Mouse (Mus musculus) heart, embryonic 11.5 days (tissue): Measurements from ENCODE around the gene Mrpl9. TPM values are rescaled to one million over a fixed set of nuclear protein-coding genes. Genes with fewer than 3 reads are reported as not detected.

Experiments
- ATAC-seq: fragments of 200-750 bp; cut with Nextera tagmentation; replicated peaks from 2 replicates; pipeline ENCODE4 v1.8.0; 2017; ENCODE audit warnings: moderate library complexity; ENCODE audit not compliant: insufficient number of reproducible peaks, low FRiP score, low TSS enrichment
- H3K27ac ChIP-seq: fragments of 300-500 bp; sonication (generic); 2 replicates; pipeline ENCODE4 v1.5.1; 2014; ENCODE audit warnings: mild to moderate bottlenecking, low read depth, low read length
- H3K27me3 ChIP-seq: fragments of 300-500 bp; sonication (generic); 2 replicates; pipeline ENCODE4 v1.6.1; 2014; ENCODE audit warnings: mild to moderate bottlenecking, low read length, mixed read lengths; ENCODE audit not compliant: control insufficient read depth, insufficient read depth
- H3K36me3 ChIP-seq: fragments of 300-500 bp; sonication (generic); 2 replicates; pipeline ENCODE4 v1.6.1; 2014; ENCODE audit warnings: mild to moderate bottlenecking, low read length, moderate library complexity, mixed read lengths; ENCODE audit not compliant: control insufficient read depth, insufficient read depth
- H3K4me1 ChIP-seq: fragments of 300-500 bp; sonication (generic); 2 replicates; pipeline ENCODE4 v1.6.1; 2014; ENCODE audit warnings: low read length; ENCODE audit not compliant: control insufficient read depth, insufficient read depth
- H3K4me2 ChIP-seq: fragments of 300-500 bp; sonication (generic); 2 replicates; pipeline ENCODE4 v1.6.1; 2014; ENCODE audit warnings: mild to moderate bottlenecking, moderate library complexity
- H3K4me3 ChIP-seq: fragments of 300-500 bp; sonication (generic); 2 replicates; pipeline ENCODE4 v1.5.1; 2014; ENCODE audit warnings: low read depth, low read length
- H3K9ac ChIP-seq: fragments of 300-500 bp; sonication (generic); 2 replicates; pipeline ENCODE4 v1.6.1; 2014; ENCODE audit warnings: mild to moderate bottlenecking, low read depth, low read length, moderate library complexity
- H3K9me3 ChIP-seq: fragments of 300-500 bp; sonication (generic); replicated peaks from 2 replicates; pipeline ENCODE4 v1.6.1; 2016; ENCODE audit warnings: low read length; ENCODE audit not compliant: control insufficient read depth
- WGBS: fragments of 180-500 bp; shearing (Covaris S2); extraction: QIAGEN DNeasy Blood & Tissue Kit; methylation state at CpG from one replicate; pipeline ENCODE4 v1.1.7; 2014; ENCODE audit not compliant: insufficient replicate concordance; 5-methylcytosine and 5-hydroxymethylcytosine counted together
- polyA plus RNA-seq: library from polyadenylated mRNA; unstranded; fragments of >200 nt; fragmentation: Nextera tagmentation; extraction: Ambion mirVana; gene quantifications from 2 replicates; pipeline ENCODE4 v1.2.1, GENCODE M21; 2014

The Mrpl9 gene
- polyA plus RNA-seq, 1 experiment from 2014 or later = 60.8 TPM

DNA sequence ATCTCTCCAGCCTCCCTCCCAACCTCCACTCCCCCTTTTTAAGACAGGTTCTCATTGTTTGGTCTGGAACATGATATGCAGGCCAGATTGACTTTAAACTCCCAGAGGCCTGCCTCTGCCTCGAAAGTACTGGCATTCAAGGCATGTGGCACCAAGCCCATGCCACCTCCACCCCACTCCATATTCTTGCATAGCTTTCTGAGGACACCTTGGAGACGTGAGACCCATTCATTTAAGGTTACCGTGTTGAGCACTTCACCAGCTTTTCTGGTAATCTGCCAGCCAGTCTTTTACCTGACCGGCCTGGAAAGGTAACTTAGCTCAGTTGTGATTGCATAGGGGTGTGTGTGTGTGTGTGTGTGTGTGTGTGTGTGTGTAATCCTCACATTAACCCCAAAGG, 37.6 kb upstream of the Mrpl9 start:
- Histone ChIP-seq H3K4me2 (no peak overlapping the region), H3K27ac (no peak overlapping the region), H3K36me3 (no peaks in the 10 kb centered on the region), H3K27me3 (peaks cover 46% of the 10 kb centered on the region), H3K4me1 (no peaks in the 10 kb centered on the region), H3K4me3 (no peak overlapping the region), H3K9me3 (no peaks in the 10 kb centered on the region), H3K9ac (no peak overlapping the region)
- 66% methylated on average over 4 of the region's 4 CpGs for WGBS
- ATAC-seq = no peak

DNA sequence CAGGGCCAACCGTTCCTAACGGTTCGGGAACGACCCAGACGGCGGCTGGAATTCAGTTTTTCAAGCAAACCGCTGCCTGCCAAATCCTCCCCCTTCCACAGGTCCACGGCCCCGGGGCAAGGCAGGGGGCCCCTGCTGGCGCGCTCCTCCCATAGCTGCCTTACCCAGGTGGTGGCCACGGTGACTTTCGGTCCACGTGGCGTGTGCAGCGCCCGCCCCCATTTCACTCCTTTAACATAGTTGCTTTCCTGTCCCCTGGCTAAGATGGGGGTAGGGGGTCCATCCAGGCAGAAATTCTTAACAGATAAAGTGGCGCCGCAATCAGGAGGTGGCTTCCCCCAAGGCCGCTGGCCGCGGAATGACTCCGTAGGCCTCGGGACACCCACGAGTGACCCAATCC, 30.6 kb upstream of the Mrpl9 start:
- H3K27ac ChIP-seq = no peak overlapping the region
- peak overlapping the region; percentile 44 for H3K4me3 ChIP-seq
- peak overlapping the region; percentile 66 for H3K4me2 ChIP-seq
- H3K4me1 ChIP-seq = no peaks in the 10 kb centered on the region
- H3K27me3 ChIP-seq = no peaks in the 10 kb centered on the region; the same call in 1 of the 2 replicates
- no peak for ATAC-seq
- no peaks in the 10 kb centered on the region for H3K36me3 ChIP-seq
- WGBS = 10% methylated on average over 25 of the region's 25 CpGs
- no peaks in the 10 kb centered on the region for H3K9me3 ChIP-seq
- H3K9ac ChIP-seq = peak overlapping the region; percentile 23

GRCm38 (mm10) chr3:94413031-94413679, 30.0 kb upstream of the Mrpl9 start, which contains the start of gene Tdrkh:
TSS of gene Tdrkh (plus strand) at chr3:94413273.
- 11% methylated on average over 52 of the region's 52 CpGs for WGBS
- peak; percentile 95 for ATAC-seq
- Histone ChIP-seq H3K9ac (peak within 1 kb of the TSS; percentile 23), H3K4me2 (peak within 1 kb of the TSS; percentile 66), H3K4me3 (peak within 1 kb of the TSS; percentile 44), H3K4me1 (no peaks in the 10 kb centered on the region), H3K27ac (no peak within 1 kb of the TSS), H3K9me3 (no peaks in the 10 kb centered on the region), H3K36me3 (no peaks in the 10 kb centered on the region), H3K27me3 (no peaks in the 10 kb centered on the region; the same call in 1 of the 2 replicates)

DNA sequence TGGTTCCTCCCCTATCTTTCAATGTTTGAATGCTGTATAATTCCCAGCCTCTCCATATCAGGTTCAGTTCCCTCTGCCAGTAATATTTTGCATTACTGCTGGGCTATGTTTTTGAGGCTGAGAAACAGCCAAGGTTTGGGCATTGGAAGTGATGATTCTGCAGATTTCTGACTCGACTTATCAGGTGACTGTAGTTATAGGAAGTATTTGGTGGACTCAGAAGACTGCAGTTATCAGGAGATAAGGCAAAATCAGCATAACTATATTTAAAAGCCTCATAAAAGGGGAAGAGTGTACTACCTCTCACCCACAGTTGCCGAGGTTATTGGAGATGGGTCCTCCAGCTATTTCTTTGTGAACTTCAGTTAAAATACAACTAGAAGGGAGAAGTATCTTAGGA, 12.1 kb upstream of the Mrpl9 start:
- Histone ChIP-seq H3K4me3 (no peak overlapping the region), H3K36me3 (no peaks in the 10 kb centered on the region), H3K9me3 (no peaks in the 10 kb centered on the region), H3K27ac (no peak overlapping the region), H3K4me2 (no peak overlapping the region), H3K9ac (no peak overlapping the region), H3K27me3 (no peaks in the 10 kb centered on the region), H3K4me1 (no peaks in the 10 kb centered on the region)
- 67% methylated on average over 2 of the region's 2 CpGs for WGBS
- ATAC-seq = no peak

- no peaks in the 10 kb centered on the region for H3K9me3 ChIP-seq
- H3K27ac ChIP-seq = no peak overlapping the region
- H3K4me2 ChIP-seq = no peak overlapping the region
- H3K9ac ChIP-seq = no peak overlapping the region
- WGBS = 91% methylated on average over 2 of the region's 2 CpGs
- no peak overlapping the region for H3K4me3 ChIP-seq
- no peak for ATAC-seq
- no peaks in the 10 kb centered on the region for H3K27me3 ChIP-seq
- H3K36me3 ChIP-seq = no peaks in the 10 kb centered on the region
- no peaks in the 10 kb centered on the region for H3K4me1 ChIP-seq
Observed at GRCm38 (mm10) chr3:94434305-94434704, 8.8 kb upstream of the Mrpl9 start.

DNA sequence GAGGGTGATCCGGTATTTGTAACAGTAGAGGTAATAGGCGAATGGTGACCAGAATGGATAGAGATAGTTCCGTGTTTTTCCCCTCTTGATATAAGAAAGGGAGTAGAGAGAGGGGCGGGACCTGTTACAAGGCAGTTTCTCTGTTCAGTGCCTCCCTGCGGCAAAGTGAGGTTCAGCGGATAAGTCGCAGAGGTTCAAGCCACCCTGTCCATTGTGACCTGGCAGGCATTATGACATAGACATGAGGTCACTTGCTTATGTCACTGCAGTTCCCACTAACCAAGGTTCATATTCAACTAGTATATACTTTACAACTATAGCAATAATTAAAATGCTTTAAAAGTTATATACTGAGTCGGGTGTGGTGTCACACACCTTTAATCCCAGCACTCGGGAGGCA, 6.7 kb upstream of the Mrpl9 start:
- no peak for ATAC-seq
- no peak overlapping the region for H3K4me2 ChIP-seq
- H3K4me3 ChIP-seq = no peak overlapping the region
- H3K36me3 ChIP-seq = no peaks in the 10 kb centered on the region
- 73% methylated on average over 9 of the region's 9 CpGs for WGBS
- no peaks in the 10 kb centered on the region for H3K9me3 ChIP-seq
- no peaks in the 10 kb centered on the region for H3K4me1 ChIP-seq
- no peaks in the 10 kb centered on the region for H3K27me3 ChIP-seq
- H3K27ac ChIP-seq = no peak overlapping the region
- H3K9ac ChIP-seq = no peak overlapping the region

DNA sequence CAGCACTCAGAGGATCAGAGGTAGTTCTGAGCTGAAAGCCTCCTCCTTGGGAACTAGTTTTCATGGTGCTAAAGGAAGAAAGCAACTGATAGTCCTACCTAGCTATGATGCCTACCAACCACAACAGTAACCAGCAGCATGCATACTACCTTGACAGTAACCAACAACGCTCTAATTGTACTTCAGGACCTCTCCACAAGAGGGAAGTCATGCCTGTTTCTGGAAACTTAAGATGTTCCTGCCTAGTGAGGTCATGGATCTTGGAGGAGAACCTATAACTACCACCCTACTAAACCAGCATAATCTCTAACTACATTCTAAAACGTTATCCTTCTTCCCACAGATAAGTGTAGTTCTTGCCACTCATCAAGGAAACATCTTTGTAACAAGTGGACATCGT, 1.9 kb upstream of the Mrpl9 start:
- Histone ChIP-seq H3K27ac (no peak overlapping the region), H3K4me3 (no peak overlapping the region), H3K4me2 (no peak overlapping the region), H3K9me3 (no peaks in the 10 kb centered on the region), H3K27me3 (no peaks in the 10 kb centered on the region), H3K4me1 (0 out of 2 replicates have a peak, but pooled peaks cover 3% of the 10 kb centered on the region), H3K9ac (no peak overlapping the region), H3K36me3 (peaks cover 11% of the 10 kb centered on the region; the same call in 1 of the 2 replicates)
- no peak for ATAC-seq
- WGBS = 39% methylated on average over 3 of the region's 3 CpGs

DNA sequence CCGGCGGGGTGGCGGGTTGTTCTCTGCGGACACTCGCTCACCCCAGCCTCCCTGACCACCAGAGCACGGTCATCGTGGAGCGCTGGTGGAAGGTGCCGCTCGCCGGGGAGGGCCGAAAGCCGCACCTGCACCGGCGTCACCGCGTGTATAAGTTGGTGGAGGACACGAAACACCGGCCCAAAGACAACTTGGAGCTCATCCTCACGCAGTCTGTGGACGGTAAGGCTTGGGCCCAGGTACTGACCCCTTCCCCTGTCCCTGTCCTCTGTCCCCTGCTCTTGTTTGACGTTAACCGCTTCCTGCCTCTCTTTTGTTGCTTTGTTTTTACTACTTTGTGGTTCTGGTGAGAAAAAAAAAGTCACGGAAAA, 463 bp downstream of the Mrpl9 start, which contains the start of gene Oaz3:
Gene Oaz3 (minus strand): TSS at position 319 of the 368 bp plus-strand sequence.
- peak; percentile 65 for ATAC-seq
- Histone ChIP-seq H3K4me2 (peak within 1 kb of the TSS; percentile 86), H3K9ac (peak within 1 kb of the TSS; percentile 96), H3K9me3 (no peaks in the 10 kb centered on the region), H3K27me3 (no peaks in the 10 kb centered on the region), H3K27ac (peak within 1 kb of the TSS; percentile 66; the same call in 1 of the 2 replicates), H3K4me1 (0 out of 2 replicates have a peak, but pooled peaks cover 3% of the 10 kb centered on the region), H3K4me3 (peak within 1 kb of the TSS; percentile 96), H3K36me3 (peaks cover 31% of the 10 kb centered on the region)
- under 1% methylated on average over 24 of the region's 24 CpGs for WGBS

DNA sequence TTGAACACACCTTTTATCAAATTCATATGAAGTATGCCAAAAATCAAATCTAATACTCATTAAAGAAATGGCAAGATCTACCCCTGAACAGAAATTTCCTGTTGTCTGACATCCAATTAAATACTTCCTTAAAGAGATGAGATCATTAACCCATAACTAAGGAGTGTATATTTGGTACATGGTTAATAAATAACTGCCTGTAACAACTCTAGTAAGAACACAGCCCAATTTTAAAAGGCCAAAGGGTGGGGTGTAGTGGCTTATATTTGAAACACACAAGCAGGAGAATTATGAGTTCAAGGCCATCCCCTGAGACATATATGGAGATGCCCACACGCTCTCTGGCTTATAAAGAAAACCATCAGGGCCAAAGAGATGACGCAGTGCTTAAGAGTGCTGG, 6.3 kb downstream of the Mrpl9 start:
- no peak overlapping the region for H3K4me3 ChIP-seq
- H3K4me2 ChIP-seq = no peak overlapping the region
- H3K27me3 ChIP-seq = no peaks in the 10 kb centered on the region
- H3K36me3 ChIP-seq = peaks cover 33% of the 10 kb centered on the region
- no peak overlapping the region for H3K27ac ChIP-seq
- H3K4me1 ChIP-seq = no peaks in the 10 kb centered on the region
- H3K9ac ChIP-seq = no peak overlapping the region
- no peak for ATAC-seq
- H3K9me3 ChIP-seq = no peaks in the 10 kb centered on the region
- WGBS = 85% methylated on average over 2 of the region's 2 CpGs
